Mouse (Mus musculus) megakaryocyte, adult 5-6 weeks (primary cell): ENCODE measurements at regions not wholly inside any gene's neighbourhood (a gene's known extent, or its start where the extent isn't known, plus 50 kb on each side); places are given as distances from the start of the nearest gene placed in this dataset.

Source experiments
- ATAC-seq: 2 replicates; pipeline ENCODE4 v1.8.0; 2016; ENCODE audit warnings: mild to moderate bottlenecking, inconsistent platforms; ENCODE audit not compliant: poor library complexity, severe bottlenecking

DNA sequence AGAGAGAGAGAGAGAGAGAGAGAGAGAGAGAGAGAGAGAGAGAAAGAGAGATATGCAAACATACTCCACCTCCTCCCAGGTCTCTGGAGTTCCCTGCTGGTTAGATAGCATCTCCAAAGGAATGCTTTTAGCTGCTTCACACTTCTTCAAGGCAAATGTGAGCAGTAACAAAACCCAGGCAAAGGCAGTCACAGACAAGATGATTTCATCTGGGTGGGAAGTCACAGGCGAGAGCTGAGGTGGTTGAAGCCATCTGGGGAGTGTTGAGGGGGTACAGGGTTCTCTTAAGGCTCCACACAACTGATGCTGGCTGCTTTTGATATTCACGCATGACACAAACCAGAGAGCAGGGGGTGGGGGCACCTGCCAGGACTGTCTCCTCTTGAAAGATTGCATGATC lies 322.7 kb upstream of the Mki67 start:
- no peak for ATAC-seq

DNA sequence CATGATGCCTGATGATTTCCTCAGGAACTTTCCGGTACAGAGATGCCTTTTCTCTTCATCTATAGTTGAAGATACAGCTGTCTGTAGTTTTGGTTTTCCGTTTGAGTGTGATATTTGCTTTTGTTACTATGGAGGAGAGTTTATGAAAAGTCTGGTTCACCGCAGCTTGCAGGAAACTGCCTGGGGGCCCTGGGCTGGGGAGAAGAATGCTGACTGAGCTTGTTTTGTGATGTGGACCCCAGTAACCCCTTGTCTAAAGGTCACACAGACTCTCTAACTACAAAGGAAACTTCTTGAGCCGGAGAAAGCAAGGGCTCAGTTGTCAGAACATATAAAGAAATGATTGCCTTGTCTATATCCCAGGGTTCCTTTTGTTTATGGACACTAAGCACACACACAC lies 325.8 kb upstream of the Mki67 start:
- ATAC-seq, result no peak

DNA sequence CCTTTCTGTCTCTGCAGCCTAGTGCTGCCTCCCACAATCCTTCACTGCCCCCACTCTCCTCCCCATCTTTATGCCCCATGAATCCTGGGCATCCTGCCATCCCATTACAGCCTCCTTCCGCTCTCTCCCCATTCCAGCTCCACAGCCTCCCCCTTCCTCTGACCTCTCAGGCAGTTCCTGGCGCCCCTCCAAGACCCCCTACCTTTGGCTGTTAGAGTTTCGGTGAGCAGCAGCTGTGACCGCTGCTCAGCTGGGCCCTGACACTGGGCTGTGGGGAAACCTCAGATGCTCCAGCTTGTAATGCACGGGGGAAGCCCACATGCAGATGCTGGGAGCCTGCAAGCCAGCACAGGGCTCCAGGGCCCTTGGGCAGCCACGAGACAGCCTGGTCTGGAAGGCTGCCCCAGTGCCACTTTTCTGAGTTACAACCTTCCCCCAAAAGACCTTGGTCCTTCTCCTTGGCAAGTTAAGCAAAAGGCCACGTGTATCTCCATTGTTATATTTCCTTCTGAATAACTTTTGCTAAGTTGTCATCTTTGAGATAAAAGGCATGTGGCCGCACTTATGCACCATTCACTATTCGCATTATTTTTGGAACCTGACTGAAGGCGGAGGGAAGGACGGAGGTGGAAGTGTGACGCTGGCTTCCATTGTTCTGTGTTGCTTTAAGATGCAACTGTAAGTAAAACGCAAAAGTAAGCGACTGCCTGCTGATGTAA lies 330.6 kb upstream of the Mki67 start:
- no peak for ATAC-seq

DNA sequence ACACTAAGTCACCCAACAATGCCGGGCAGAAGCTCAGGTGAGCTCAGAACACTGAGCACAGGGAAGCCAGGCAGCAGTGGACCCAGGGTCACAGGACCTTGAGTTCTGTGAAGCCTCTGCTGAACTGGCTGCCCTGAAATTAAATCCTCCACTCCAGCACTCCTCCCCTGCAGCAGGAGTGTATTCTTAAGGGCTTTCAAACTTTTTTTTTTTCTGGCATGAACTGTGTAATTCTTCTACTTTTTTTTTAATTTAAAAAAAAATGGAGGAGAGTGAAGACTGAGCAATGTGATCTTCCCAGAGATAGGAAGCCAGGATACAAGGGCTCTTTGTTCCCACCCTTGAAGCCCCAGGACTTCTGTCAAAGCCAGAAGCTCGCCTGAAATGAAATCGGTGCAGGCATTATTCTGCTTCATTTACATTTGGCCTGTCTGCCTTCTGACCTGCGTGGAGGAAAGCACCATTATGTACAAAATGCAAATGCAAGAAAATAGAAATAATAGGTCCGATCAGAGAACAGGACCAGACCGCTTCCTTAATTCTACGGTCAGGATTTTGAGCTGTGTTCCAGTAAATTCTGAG lies 331.3 kb upstream of the Mki67 start:
- ATAC-seq, result no peak

DNA sequence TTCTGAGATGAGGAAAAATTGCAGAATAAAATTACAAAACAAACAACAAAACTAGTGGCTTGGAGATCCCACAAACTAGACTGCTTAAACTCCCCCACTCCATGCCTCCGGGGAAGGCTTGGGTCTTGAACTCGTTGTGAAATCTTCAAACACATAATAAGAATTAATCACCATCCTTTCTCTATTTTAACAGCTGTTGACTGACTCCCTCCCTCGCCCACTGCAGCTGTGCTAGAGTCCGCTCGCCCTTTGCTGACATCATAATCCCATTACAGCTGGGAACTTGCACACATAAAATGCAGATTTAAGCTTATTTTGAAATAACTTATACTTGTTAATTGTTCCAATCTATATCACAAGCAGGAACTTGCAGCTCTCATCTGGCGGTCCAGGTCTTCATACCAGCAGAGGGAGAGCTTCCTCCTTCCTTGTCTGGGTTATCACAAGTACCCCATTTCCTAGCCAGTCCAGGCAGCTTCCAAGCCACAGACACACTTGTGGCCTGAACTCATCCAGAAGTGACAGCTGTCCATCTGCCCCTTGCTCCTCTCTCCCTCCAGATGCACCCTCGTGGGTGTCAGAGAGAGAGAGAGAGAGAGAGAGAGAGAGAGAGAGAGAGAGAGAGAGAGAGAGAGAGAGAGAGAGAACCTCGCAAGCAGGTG lies 332.9 kb upstream of the Mki67 start:
- 0 out of 2 replicates have a peak, but pooled peaks have one; percentile 35 for ATAC-seq

DNA sequence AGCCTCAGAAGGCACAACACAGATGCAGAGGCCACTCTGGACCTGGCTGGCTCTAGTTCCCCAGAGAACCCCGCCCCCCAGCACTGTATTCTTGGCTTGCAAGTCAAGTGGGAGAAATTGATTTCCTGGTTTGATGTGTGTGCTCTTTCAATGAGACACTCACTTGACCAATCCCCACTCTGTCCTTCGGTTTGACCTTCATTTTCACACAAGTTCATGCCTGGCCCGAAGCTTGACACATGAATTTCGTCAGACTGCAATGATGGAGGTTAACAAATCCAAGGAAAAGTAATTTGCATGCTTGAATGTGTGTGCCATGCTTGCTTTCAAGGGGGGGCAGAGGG lies 333.4 kb upstream of the Mki67 start:
- ATAC-seq, result no peak

DNA sequence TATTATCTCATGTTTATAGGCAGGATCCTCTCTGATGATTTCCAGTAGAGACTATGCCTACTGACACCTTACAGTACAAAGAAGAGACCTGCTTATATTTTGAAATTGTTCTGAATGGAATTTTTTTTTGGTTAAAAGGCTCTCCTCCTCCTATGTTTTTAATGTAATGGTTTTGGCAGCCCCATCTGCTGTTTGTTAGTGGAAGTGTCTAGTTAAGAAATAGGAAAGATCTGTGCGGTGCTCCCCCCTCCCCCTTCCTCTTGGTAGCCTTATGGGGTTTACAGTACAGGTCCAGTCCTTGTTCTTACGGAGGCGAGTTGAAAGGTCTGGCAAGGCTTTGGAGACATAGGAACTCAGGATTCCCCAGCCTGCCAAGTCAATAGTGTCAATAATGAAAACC lies 334.0 kb upstream of the Mki67 start:
- ATAC-seq, result peak; percentile 35; the same call in 1 of the 2 replicates

DNA sequence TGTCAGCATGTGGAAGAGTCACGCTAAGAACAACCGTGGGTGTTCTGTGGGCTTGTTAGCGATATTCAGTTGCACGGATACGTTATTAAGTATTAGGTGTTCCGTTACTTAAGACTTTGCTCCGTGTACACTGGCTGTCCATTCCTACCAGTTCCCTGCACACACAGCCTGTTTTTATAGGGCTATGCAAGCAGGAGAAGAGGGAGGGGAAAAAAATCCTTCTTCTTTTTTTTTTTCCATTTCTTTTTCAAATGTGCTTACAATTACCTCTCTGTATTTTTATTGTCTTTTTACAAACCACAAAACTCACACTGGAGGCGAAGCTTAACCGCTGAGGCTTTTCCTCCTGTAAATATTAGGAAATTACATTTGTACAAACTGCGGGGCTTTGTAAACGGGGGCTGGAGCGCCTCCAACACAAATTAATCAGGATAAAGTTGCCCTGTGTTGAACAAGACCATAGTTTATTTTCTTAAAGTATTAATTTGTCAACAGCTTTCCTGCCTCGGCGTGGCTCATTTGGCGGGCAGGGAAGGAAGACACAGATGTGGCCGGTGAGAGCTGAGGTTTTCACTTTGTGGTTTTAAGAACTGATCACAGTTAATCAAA lies 340.8 kb upstream of the Mki67 start:
- no peak for ATAC-seq

DNA sequence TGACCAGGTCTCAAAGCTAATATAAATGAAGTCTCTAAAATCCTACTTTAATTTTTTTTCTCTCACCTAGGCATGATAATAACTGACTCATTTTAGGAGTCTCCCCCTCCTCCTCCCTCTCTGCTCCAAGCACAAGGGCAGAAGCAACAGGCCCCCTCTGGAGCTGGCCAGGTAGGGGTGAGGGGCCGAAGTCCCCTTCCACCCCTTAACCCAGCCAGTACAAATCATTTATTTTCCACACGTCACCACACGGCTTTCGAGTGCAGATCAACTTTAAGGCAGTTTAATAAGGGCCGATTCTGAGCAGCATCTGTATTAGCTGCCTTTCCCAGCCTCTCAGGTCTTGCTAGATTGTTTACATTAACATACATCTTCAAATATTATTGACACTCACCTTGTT lies 342.2 kb upstream of the Mki67 start:
- ATAC-seq, result no peak

DNA sequence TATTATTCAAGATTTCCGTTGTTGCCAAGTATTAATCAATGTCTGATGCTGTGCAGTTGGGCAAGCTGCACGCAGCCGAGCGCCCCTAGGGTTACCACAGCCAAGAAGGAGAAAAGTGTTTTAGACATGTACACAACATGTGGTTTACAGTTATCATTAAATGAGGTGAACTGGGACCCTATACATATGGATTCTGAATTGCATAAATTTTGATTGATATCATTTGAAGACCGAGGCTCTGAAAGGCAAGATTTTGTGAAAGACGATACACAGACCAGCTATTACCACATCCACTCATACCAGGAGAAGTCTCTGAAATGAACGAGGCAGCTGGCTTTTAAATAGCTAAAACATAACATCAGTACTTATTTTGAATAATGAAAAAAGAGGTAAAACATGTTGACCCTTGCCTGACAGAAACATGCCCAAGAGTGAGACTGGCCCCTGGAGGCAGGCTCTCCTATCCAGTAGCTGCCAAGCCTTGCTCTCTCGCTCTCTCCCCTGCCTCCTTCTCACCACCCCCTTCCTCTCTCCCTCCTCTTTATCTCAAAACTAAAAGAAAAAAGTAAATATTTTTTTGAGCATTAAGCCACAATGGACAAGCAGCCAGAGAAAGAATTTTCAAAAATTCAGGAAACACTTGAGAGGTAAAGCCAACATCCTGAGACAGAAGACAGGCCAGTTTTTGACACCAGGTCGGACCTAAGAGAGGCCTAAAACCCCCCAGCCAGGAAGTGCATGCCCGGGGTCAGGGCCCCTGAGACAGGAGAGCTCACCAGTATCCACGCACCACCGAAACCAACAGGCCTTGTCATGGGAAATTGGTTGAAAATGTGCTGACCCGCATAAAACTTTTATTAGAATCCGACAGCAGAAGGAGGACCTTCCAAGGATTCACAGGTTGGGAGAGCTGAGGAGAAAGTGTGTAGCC lies 342.9 kb upstream of the Mki67 start:
- no peak for ATAC-seq

DNA sequence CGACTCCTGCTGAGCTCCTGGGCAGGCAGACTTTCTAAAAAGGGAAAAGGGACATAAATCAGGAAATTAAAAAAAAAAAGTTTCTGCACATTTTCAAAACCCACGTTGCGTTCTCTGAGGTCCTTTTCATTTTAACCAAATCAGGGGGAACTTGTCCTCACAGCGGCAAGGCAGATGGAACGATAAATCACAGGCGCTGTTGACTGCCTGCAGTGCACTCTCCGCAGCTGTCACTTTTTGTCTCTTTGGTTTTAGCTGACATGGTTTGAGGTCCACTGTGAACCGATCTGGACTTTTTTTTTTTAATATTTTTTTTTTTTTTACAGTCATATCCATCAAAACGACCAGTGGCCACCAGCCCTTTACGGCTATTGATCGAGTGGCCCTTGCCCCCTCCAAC lies 343.7 kb upstream of the Mki67 start:
- ATAC-seq, result no peak

DNA sequence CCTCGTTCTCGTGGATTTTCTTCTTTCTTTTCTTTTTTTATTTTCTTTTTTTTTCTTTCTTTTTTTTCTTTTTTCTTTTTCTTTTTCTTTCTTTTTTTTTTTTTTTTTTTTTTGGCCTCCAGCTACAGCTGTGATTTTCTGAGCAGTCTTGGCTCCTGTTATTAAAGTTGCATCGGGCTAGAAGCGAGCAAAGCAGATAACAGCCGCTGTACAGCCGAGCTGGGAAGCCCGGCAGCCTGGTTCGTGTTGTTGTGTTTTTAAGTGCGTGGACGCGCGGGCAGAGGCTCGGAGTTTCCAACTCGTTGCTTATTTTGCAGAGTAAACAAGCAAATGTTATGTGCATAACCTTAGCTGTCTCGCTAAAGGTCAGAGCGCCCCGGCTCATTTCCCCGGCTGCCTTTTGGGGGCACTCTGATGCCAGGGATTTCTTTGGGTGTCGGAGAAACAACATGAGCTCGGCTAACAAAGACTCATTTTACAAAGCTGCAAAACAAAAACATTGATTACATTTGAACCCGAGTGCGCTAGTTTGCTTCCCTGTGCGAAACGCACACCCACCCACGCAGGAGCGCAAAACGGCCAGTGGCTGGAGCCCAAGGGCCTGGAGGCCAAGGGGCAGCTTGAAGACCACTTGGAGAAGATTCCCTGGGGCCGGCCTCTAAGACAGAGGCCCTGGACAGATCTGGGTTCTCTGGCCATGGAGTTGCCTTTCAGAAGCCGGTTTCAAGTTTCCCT lies 344.3 kb upstream of the Mki67 start:
- ATAC-seq, result 0 out of 2 replicates have a peak, but pooled peaks have one; percentile 8

DNA sequence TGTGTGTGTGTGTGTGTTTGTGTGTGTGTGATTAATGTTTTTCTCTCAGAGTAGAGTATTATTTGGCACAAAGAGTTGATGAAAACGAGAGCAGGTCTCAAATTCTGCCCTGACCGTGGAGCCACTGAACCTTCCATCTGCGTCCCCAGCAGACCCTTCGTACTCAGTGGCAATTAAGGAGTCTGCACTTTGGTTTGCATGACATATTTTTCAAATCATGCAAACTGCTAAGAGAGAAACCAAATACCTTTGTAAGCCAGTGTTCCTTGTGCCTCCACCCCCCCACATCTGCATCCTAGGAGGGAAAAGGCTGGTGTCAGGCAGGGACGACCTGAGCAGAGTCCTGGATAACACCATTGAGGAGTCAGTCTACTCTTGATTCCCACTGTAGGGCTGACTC lies 346.5 kb upstream of the Mki67 start:
- ATAC-seq, result no peak

DNA sequence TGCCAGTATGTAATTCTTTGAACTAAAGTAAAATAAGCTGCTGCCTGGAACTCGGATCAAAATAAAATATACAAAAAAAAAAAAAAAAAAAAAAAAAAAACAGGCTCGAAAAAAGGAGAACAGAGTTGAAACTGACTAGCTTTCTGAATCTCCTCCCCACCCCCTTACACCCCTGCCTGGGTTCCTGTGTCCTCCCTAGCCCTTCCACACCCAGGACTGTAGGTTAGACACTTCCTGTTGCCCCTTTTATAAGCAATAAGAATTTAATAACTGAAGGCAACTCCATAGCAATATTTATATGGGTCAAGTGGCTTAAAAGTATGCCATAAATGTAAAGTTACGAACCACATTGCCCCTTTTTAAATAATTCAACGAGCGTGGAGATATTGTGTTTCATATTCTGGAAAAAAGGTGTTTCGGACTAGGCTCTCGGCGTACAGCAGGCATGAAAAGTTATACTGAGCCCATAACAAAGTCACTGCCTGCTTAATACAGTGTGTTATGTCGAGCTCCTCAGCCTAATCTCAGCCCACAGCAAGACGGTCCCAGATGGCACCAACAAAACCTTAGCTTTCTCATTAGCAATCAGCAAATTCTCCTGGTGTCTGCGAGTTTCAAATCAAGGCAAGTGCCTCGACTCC lies 349.0 kb upstream of the Mki67 start:
- ATAC-seq, result peak; percentile 49

DNA sequence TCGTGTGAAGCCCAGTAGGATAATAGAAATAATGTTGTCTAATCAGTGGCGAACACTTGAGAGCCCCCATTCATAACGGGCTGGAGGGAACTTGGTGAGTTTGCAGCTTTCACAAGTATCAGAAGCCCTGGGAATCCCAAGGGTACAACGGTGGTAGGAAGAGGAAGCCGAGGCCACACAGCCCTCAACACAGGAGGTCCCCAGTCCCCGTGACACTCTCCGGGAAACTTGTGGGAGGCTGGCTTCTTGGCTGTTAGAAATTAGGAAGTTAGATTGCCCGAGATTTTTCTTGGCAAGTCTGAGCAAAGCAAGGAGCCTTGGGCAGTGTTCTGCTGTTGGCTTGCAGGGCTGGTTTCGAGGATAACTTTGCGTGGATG lies 349.5 kb upstream of the Mki67 start:
- peak; percentile 83 for ATAC-seq

DNA sequence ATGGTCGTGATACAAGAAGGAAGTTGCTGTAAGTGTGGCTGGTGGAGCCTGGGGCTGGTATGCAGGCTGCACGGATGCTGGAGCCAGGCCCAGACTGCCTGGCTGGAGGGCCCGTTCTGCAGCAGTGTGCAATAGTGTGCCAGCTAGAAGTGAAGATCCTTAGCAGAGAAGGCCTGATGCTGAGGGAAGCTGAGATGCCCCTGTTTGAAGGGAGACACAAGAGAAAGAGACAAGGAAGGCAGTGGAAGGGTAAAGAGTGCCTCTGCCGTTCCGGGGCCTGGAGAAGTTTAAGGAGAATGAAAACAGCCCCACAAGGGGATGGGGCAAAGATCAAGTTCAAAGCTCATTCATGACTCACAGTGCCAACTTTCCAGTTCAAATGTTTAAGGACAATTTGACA lies 354.7 kb upstream of the Mki67 start:
- ATAC-seq, result no peak

DNA sequence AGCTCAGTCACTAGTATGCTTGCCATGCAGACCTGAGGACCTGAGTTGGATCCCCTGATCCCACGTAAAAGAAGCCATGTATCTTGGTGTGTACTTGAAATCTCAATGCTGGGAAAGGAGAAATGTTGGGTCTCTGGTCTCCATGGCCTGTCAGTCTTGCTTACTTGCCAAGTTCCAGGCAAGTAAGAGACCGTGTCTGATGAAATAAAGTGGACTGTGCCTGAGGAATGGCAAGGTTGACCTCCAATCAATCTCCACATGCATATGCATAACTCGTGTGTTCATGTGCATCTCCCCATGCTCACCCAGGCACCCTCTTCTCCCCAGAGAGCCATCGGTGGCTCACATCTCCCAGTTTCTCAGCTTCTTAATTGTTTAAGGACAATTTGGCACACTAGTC lies 355.2 kb upstream of the Mki67 start:
- no peak for ATAC-seq

DNA sequence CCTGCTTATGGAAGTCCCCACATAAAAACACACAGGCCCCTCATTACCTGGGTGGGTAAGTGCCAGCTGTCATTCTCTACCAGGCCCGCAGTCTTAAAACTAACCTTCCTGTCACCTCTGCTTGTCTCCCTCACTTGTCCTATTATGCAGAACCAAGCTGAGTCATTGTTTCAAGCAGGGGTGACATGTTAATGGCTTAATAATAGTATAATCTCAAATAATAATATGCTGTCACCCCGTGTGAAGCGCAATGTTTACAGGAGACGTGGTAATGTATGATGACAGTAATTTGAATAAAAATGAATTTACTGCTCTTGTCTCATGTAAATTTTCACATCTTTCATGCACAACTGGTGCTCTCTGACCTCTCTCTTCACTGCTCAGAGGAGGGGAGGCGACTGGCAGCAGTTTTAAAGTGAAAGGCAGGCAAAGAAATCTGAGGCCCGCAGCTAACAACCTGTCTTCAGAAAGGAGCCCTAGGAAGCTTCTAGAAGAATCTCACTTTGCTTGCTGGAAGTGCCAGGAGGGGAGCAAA lies 357.2 kb upstream of the Mki67 start:
- no peak for ATAC-seq

DNA sequence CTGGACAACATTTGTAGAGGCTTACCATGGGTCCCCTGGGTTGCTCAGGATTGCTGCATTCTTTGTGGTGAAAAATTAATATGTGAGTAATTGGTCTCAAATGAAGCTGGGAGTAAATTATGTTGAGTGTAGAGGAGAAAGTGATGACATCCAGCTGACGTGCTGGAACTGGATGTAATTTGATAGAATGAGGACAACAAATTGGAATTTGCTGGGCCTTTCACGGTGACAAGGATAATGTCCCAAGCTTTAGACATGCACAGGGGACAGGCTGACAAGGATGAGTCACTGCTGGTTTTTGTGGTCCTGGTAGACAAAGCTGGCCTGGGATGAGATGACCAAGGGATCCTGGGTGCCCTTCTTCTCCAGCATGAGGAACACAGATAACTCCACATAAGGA lies 357.9 kb upstream of the Mki67 start:
- no peak for ATAC-seq
